Mouse (Mus musculus) erythroblast, adult 5-6 weeks (primary cell): ENCODE measurements around the gene Gale. TPM values are rescaled to one million over a fixed set of nuclear protein-coding genes. Genes with fewer than 3 reads are reported as not detected.

Experiments used
- ATAC-seq: replicated peaks from 2 replicates; pipeline ENCODE4 v1.8.0; 2016; ENCODE audit warnings: moderate number of reproducible peaks, mild to moderate bottlenecking, moderate TSS enrichment, inconsistent platforms; ENCODE audit not compliant: poor library complexity, low FRiP score, severe bottlenecking
- total RNA-seq, 2 experiments: library from RNA; stranded (forward) in 1 of 2; stranded (reverse) in 1 of 2; fragments of 150-400 nt in 1 of 2; fragments of 200-764, 138-1000 nt in 1 of 2; gene quantifications; 2 replicates each; pipeline versions ENCODE4 v1.2.3 to v1.2.4; 2015 to 2017; ENCODE audit warnings: low replicate concordance in 2 of 2

Gale gene
- total RNA-seq, 2 experiments from 2014 or later, result 2.3 to 7.9 TPM

- peak; percentile 67 for ATAC-seq
Measured at GRCm38 (mm10) chr4:135941026-135941425, 22.5 kb upstream of the Gale start.

- no peak for ATAC-seq
Measured at GRCm38 (mm10) chr4:135942193-135942592, 21.3 kb upstream of the Gale start.

- no peak for ATAC-seq
Measured at GRCm38 (mm10) chr4:135943389-135943788, 20.1 kb upstream of the Gale start.

GRCm38 (mm10) chr4:135945706-135946105, 17.8 kb upstream of the Gale start:
- ATAC-seq, result no peak

GRCm38 (mm10) chr4:135946278-135946658, 17.3 kb upstream of the Gale start, which contains the start of gene Hmgcl:
Hmgcl (plus strand) TSS chr4:135946448.
- peak; percentile 99 for ATAC-seq

GRCm38 (mm10) chr4:135946659-135947301, 16.7 kb upstream of the Gale start:
- ATAC-seq, result peak; percentile 48

GRCm38 (mm10) chr4:135948142-135948541, 15.4 kb upstream of the Gale start:
- no peak for ATAC-seq

GRCm38 (mm10) chr4:135949475-135949874, 14.1 kb upstream of the Gale start:
- no peak for ATAC-seq

- ATAC-seq, result no peak
Measured at GRCm38 (mm10) chr4:135949911-135950310, 13.6 kb upstream of the Gale start.

- no peak for ATAC-seq
Measured at GRCm38 (mm10) chr4:135950365-135950764, 13.2 kb upstream of the Gale start.

GRCm38 (mm10) chr4:135951505-135951904, 12.0 kb upstream of the Gale start:
- no peak for ATAC-seq

GRCm38 (mm10) chr4:135953179-135953578, 10.3 kb upstream of the Gale start:
- no peak for ATAC-seq

GRCm38 (mm10) chr4:135954241-135954640, 9.3 kb upstream of the Gale start:
- peak; percentile 79 for ATAC-seq

GRCm38 (mm10) chr4:135955886-135956285, 7.6 kb upstream of the Gale start:
- ATAC-seq, result no peak

GRCm38 (mm10) chr4:135958354-135958753, 5.2 kb upstream of the Gale start:
- no peak for ATAC-seq

GRCm38 (mm10) chr4:135960717-135961116, 2.8 kb upstream of the Gale start:
- peak; percentile 59 for ATAC-seq

GRCm38 (mm10) chr4:135961709-135962108, 1.8 kb upstream of the Gale start:
- ATAC-seq, result no peak

- ATAC-seq, result no peak
Measured at GRCm38 (mm10) chr4:135962198-135962597, 1.3 kb upstream of the Gale start.

GRCm38 (mm10) chr4:135962946-135963345, 581 bp upstream of the Gale start:
- peak; percentile 1 for ATAC-seq

GRCm38 (mm10) chr4:135964426-135964825, 899 bp downstream of the Gale start:
- peak; percentile 60 for ATAC-seq

GRCm38 (mm10) chr4:135965113-135965512, 1.6 kb downstream of the Gale start:
- no peak for ATAC-seq

GRCm38 (mm10) chr4:135966283-135966682, 2.8 kb downstream of the Gale start:
- ATAC-seq, result no peak
